Mouse (Mus musculus): ENCODE data around the gene Srebf2. TPM values are rescaled to one million over a fixed set of nuclear protein-coding genes. Genes with fewer than 3 reads are reported as not detected.

Srebf2 gene
- polyA plus RNA-seq, 1 experiment: 180 TPM

DNA sequence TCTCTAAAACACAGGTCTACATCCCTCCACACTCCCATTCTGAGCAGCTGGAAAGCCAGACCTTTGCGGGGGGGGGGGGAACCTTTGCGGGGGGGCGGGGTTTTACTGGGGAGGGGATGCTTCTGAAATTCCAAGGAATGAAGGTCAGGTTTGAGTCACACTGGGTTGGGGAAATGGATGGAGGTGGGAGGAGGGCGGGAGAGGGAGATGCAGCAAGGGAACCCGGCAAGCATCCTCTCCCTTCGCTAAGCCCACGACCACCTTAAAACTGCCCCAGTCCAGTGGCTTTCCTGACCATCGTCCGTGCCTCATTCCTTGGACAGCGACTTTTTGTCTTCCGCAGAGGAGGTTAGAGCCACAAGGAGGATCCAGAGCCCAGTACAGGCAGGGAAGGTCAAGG, 64.3 kb downstream of the Srebf2 start:
- Histone ChIP-seq H3K36me3 (ENCODE audit: control insufficient read depth, insufficient read depth) (peaks cover 3% of the 10 kb centered on the region), H3ac (ENCODE audit: control insufficient read depth, insufficient read length, low read depth) (no peak overlapping the region), H3K27me3 (ENCODE audit: control insufficient read depth, insufficient read depth, insufficient read length) (peaks cover 38% of the 10 kb centered on the region), H3K4me3 (ENCODE audit: insufficient read depth, poor library complexity, severe bottlenecking) (no peak overlapping the region), H3K79me3 (ENCODE audit: low read depth) (no peaks in the 10 kb centered on the region), H3K79me2 (ENCODE audit: control insufficient read depth, insufficient read depth) (no peaks in the 10 kb centered on the region)
- TF ChIP-seq MYOG (IDR thresholded peaks at IDR 0.05; ENCODE audit: control insufficient read depth, extremely low read depth, insufficient read length) (no peak), USF1 (IDR thresholded peaks at IDR 0.05; ENCODE audit: low read depth) (no peak), CEBPB (IDR thresholded peaks at IDR 0.05; ENCODE audit: low read depth) (no peak), CTCF (IDR thresholded peaks at IDR 0.05; ENCODE audit: control insufficient read depth, insufficient read depth, insufficient read length) (no peak), FOSL1 (IDR thresholded peaks at IDR 0.05; ENCODE audit: insufficient read depth, low read length, poor library complexity, severe bottlenecking) (no peak), MAX (IDR thresholded peaks at IDR 0.05) (no peak), MYOD1 (IDR thresholded peaks at IDR 0.05; ENCODE audit: control insufficient read depth, insufficient read length, low read depth) (no peak)

DNA sequence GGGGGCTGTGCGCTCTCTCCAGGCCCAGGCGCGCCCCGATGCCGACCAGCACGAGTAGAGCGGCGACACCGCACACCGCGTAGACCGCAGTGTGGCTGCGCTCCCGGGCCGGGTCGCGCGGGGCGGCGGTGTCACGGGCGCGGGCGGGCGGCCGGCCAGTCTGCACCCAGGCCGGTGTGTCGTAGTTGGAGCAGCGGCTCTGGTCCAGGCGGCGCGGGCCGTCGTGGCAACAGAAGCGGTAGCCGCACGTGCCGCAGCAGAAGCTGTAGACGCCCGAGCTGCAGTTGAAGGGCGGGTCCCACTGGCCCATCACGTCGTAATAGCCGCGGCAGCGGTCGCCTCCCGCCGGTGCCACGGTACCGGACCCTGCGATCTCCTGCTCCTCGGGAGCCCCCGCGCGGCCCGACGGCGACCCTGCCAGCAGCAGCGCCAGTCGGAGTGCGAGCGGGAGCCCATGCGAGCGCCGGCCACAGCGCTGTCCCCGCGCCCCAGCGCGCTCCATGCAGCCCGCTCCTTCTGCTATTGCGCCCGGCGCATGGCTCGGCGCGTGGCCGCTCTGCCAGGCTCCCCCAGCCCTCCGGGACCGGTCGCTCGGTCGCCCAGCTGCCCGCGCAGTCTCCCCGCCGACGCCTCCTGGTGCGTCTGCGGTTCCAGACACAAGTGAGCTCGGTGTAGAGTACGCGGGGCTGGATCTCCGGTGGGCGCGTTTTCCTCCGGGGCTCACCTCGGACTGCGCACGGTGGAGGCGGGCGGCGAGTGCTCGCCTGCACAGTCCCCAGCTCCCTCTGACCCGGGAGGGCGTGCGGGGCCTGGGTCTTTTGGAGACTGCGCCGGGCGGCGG, 65.2 kb downstream of the Srebf2 start:
- peaks cover 38% of the 10 kb centered on the region for H3K27me3 ChIP-seq (ENCODE audit: control insufficient read depth, insufficient read depth, insufficient read length)
- H3K79me2 ChIP-seq (ENCODE audit: control insufficient read depth, insufficient read depth): no peaks in the 10 kb centered on the region
- TF ChIP-seq CEBPB (IDR thresholded peaks at IDR 0.05; ENCODE audit: low read depth): no peak
- TF ChIP-seq USF1 (IDR thresholded peaks at IDR 0.05; ENCODE audit: low read depth): no peak
- no peak for TF ChIP-seq MAX (IDR thresholded peaks at IDR 0.05)
- TF ChIP-seq FOSL1 (IDR thresholded peaks at IDR 0.05; ENCODE audit: insufficient read depth, low read length, poor library complexity, severe bottlenecking): no peak
- TF ChIP-seq CTCF (IDR thresholded peaks at IDR 0.05; ENCODE audit: control insufficient read depth, insufficient read depth, insufficient read length): no peak
- no peak for TF ChIP-seq MYOG (IDR thresholded peaks at IDR 0.05; ENCODE audit: control insufficient read depth, extremely low read depth, insufficient read length)
- no peak for TF ChIP-seq MYOD1 (IDR thresholded peaks at IDR 0.05; ENCODE audit: control insufficient read depth, insufficient read length, low read depth)
- H3K36me3 ChIP-seq (ENCODE audit: control insufficient read depth, insufficient read depth): no peaks in the 10 kb centered on the region
- H3K4me3 ChIP-seq (ENCODE audit: insufficient read depth, poor library complexity, severe bottlenecking): no peak overlapping the region
- H3K79me3 ChIP-seq (ENCODE audit: low read depth): no peaks in the 10 kb centered on the region
- H3ac ChIP-seq (ENCODE audit: control insufficient read depth, insufficient read length, low read depth): no peak overlapping the region

DNA sequence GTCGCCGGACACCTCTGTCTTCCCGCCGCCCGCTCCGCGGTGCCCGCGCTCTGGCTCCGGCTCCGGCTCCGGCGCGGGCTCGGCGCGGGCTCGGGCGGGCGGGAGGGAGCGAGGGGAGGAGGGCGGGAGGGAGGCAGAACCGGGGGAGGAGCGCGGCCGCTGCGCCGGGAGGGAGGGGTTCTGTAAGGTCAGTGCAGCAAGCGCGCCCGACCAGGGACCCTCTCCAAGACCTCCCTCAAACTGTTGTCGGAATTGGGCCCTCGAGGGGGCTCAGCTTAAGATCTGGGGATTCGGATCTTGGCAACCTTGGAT, 65.7 kb downstream of the Srebf2 start, which contains the start of gene Shisa8:
Shisa8 (minus strand) TSS at position 64 of the 312 bp plus-strand sequence.
- Histone ChIP-seq H3K79me3 (ENCODE audit: low read depth) (no peaks in the 10 kb centered on the region), H3K4me3 (ENCODE audit: insufficient read depth, poor library complexity, severe bottlenecking) (no peak within 1 kb of the TSS), H3K27me3 (ENCODE audit: control insufficient read depth, insufficient read depth, insufficient read length) (peaks cover 38% of the 10 kb centered on the region), H3ac (ENCODE audit: control insufficient read depth, insufficient read length, low read depth) (no peak within 1 kb of the TSS), H3K36me3 (ENCODE audit: control insufficient read depth, insufficient read depth) (no peaks in the 10 kb centered on the region), H3K79me2 (ENCODE audit: control insufficient read depth, insufficient read depth) (no peaks in the 10 kb centered on the region)
- TF ChIP-seq FOSL1 (IDR thresholded peaks at IDR 0.05; ENCODE audit: insufficient read depth, low read length, poor library complexity, severe bottlenecking) (no peak), MAX (IDR thresholded peaks at IDR 0.05) (no peak), USF1 (IDR thresholded peaks at IDR 0.05; ENCODE audit: low read depth) (no peak), MYOG (IDR thresholded peaks at IDR 0.05; ENCODE audit: control insufficient read depth, extremely low read depth, insufficient read length) (no peak)

DNA sequence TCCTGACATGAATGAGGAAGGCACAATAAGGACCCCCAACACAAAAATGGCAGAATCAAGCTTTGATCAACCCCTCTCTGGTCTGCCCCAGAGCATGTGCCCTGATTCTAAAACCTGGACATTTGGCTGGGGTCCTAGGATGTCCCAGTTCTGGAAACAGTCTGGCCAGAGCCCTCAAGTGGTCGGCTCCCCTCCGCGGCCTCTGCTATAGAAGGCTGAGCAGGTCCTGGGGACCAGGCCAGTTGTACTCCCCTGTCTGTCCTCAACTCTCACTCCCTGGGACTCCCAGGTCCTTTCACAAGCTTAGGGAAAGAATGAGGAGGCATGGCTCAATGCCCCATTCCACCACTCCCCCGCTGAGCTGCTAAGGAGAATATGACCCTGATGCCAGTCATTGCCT, 66.2 kb downstream of the Srebf2 start:
- Histone ChIP-seq H3K27me3 (ENCODE audit: control insufficient read depth, insufficient read depth, insufficient read length) (peaks cover 38% of the 10 kb centered on the region), H3K36me3 (ENCODE audit: control insufficient read depth, insufficient read depth) (no peaks in the 10 kb centered on the region), H3K4me3 (ENCODE audit: insufficient read depth, poor library complexity, severe bottlenecking) (no peak overlapping the region), H3K79me2 (ENCODE audit: control insufficient read depth, insufficient read depth) (no peaks in the 10 kb centered on the region), H3K79me3 (ENCODE audit: low read depth) (no peaks in the 10 kb centered on the region), H3ac (ENCODE audit: control insufficient read depth, insufficient read length, low read depth) (no peak overlapping the region)
- TF ChIP-seq CTCF (IDR thresholded peaks at IDR 0.05; ENCODE audit: control insufficient read depth, insufficient read depth, insufficient read length) (no peak), MAX (IDR thresholded peaks at IDR 0.05) (no peak), CEBPB (IDR thresholded peaks at IDR 0.05; ENCODE audit: low read depth) (no peak), FOSL1 (IDR thresholded peaks at IDR 0.05; ENCODE audit: insufficient read depth, low read length, poor library complexity, severe bottlenecking) (no peak), USF1 (IDR thresholded peaks at IDR 0.05; ENCODE audit: low read depth) (no peak), MYOD1 (IDR thresholded peaks at IDR 0.05; ENCODE audit: control insufficient read depth, insufficient read length, low read depth) (no peak), MYOG (IDR thresholded peaks at IDR 0.05; ENCODE audit: control insufficient read depth, extremely low read depth, insufficient read length) (no peak)

DNA sequence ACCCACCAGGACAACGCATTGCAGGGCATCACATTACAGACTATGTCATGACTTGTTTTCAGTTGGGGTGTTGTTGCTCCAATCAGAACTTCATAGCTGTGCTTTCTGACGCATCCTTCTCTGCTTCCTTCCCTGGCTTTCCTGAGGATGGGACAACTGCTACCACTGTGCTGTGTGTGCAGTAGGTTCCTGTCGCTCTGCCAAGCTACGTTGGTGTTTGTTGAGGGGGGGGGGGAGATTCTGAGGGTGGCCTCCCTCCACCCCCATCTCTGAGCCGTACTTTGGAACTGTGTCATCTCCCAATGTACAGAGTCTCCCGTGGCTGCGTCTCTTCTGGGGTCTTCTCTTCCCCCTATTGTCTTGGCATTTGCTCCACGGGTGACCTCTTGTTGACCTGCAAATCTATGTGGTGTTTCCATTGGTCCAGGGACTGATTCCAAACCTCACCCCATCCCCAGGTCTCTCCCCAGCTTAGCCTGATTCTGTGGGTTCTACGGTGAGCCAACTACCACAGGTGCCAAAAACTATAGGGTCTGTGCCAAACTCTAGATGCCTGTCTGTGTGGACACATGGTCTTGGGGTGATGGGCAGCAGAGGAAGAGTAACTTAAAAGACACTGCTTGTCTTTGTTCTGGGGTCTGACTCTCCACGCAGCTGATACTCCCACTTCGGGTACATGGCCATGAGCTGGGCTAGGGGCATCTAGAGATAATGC, 68.5 kb downstream of the Srebf2 start:
- TF ChIP-seq CTCF (IDR thresholded peaks at IDR 0.05; ENCODE audit: control insufficient read depth, insufficient read depth, insufficient read length) (no peak), USF1 (IDR thresholded peaks at IDR 0.05; ENCODE audit: low read depth) (no peak), CEBPB (IDR thresholded peaks at IDR 0.05; ENCODE audit: low read depth) (no peak), FOSL1 (IDR thresholded peaks at IDR 0.05; ENCODE audit: insufficient read depth, low read length, poor library complexity, severe bottlenecking) (no peak), MYOD1 (IDR thresholded peaks at IDR 0.05; ENCODE audit: control insufficient read depth, insufficient read length, low read depth) (no peak), MYOG (IDR thresholded peaks at IDR 0.05; ENCODE audit: control insufficient read depth, extremely low read depth, insufficient read length) (no peak), MAX (IDR thresholded peaks at IDR 0.05) (no peak)
- Histone ChIP-seq H3K27me3 (ENCODE audit: control insufficient read depth, insufficient read depth, insufficient read length) (peaks cover 38% of the 10 kb centered on the region), H3ac (ENCODE audit: control insufficient read depth, insufficient read length, low read depth) (no peak overlapping the region), H3K79me2 (ENCODE audit: control insufficient read depth, insufficient read depth) (no peaks in the 10 kb centered on the region), H3K36me3 (ENCODE audit: control insufficient read depth, insufficient read depth) (no peaks in the 10 kb centered on the region), H3K79me3 (ENCODE audit: low read depth) (no peaks in the 10 kb centered on the region), H3K4me3 (ENCODE audit: insufficient read depth, poor library complexity, severe bottlenecking) (no peak overlapping the region)

Measured in C2C12 (cell line).